Mouse (Mus musculus) CH12.LX (cell line): ENCODE data around the gene Gatm. TPM values are rescaled to one million over a fixed set of nuclear protein-coding genes. Genes with fewer than 3 reads are reported as not detected.
A peak's percentile ranks its signal among the peaks of the same experiment; 100 is the strongest.

ENCODE experiments used
- DNase-seq: peaks from one replicate; pipeline ENCODE4 v3.0.0-alpha.2; 2013; ENCODE audit errors: extremely low read depth
- H3K27ac ChIP-seq: 2 replicates; pipeline ENCODE4 v1.5.1; 2012; ENCODE audit warnings: low read depth, mild to moderate bottlenecking, control low read depth, moderate library complexity; ENCODE audit not compliant: insufficient read depth
- H3K27me3 ChIP-seq: replicated peaks from 2 replicates; pipeline ENCODE3; 2012; ENCODE audit warnings: inconsistent platforms
- H3K36me3 ChIP-seq, 2 experiments: replicated peaks in 1 of 2; 2 replicates each; pipeline versions ENCODE3 to v1.6.1; 2012; ENCODE audit warnings: inconsistent platforms in 1 of 2, low read length in 1 of 2, mild to moderate bottlenecking in 1 of 2, mixed read lengths in 1 of 2, moderate library complexity in 1 of 2; ENCODE audit not compliant: control insufficient read depth in 1 of 2, insufficient read depth in 1 of 2
- H3K4me1 ChIP-seq, 2 experiments: 2 replicates each; pipeline ENCODE4 v1.6.1; 2012; ENCODE audit warnings: inconsistent platforms in 1 of 2, moderate library complexity in 1 of 2; ENCODE audit not compliant: insufficient read depth in 2 of 2, control insufficient read depth in 1 of 2
- H3K4me2 ChIP-seq: 2 replicates; pipeline ENCODE4 v1.6.1; 2012; ENCODE audit warnings: low read depth, mild to moderate bottlenecking, control low read depth; ENCODE audit not compliant: poor library complexity, insufficient read depth, severe bottlenecking
- H3K4me3 ChIP-seq, 3 experiments: fragments of 150-350 bp in 1 of 3; sonication (generic) in 1 of 3; replicated peaks in 1 of 3; 2 replicates each; pipeline versions ENCODE3 to v1.5.1; 2011 to 2012; ENCODE audit warnings: low read depth in 2 of 3, low read length in 2 of 3, mild to moderate bottlenecking in 2 of 3, moderate library complexity in 2 of 3, control low read depth in 1 of 3, improper control_type of control experiment in 1 of 3, inconsistent platforms in 1 of 3, mixed read lengths in 1 of 3; ENCODE audit not compliant: poor library complexity in 1 of 3
- H3K79me2 ChIP-seq: replicated peaks from 2 replicates; pipeline ENCODE4 v1.6.1; 2012; ENCODE audit warnings: mild to moderate bottlenecking, moderate library complexity; ENCODE audit not compliant: control insufficient read depth, poor library complexity, insufficient read depth, severe bottlenecking; ENCODE audit errors: extremely low read depth
- H3K9ac ChIP-seq: 2 replicates; pipeline ENCODE4 v1.6.1; 2012; ENCODE audit warnings: low read depth, mild to moderate bottlenecking, control low read depth, moderate library complexity; ENCODE audit not compliant: insufficient read depth
- H3K9me3 ChIP-seq: replicated peaks from 2 replicates; pipeline ENCODE3; 2012; ENCODE audit warnings: low read length, inconsistent platforms, mixed read lengths
- CTCF ChIP-seq, 2 experiments: IDR thresholded peaks in 1 of 2; conservative IDR thresholded peaks in 1 of 2; 2 replicates each; pipeline ENCODE4 v1.5.1; 2011 to 2012; ENCODE audit warnings: low read depth in 2 of 2, low read length in 2 of 2, improper control_type of control experiment in 1 of 2, inconsistent platforms in 1 of 2, mild to moderate bottlenecking in 1 of 2, moderate library complexity in 1 of 2
- E2F4 ChIP-seq: IDR thresholded peaks from 2 replicates; pipeline ENCODE4 v1.6.1; 2011; ENCODE audit warnings: low read depth, low read length, improper control_type of control experiment; ENCODE audit not compliant: insufficient replicate concordance
- ETS1 ChIP-seq: conservative IDR thresholded peaks from 2 replicates; pipeline ENCODE4 v1.6.1; 2012; ENCODE audit warnings: low read depth, mild to moderate bottlenecking, inconsistent platforms, low read length, improper control_type of control experiment, moderate library complexity
- GABPA ChIP-seq: IDR thresholded peaks from 2 replicates; pipeline ENCODE4 v1.6.1; 2012; ENCODE audit warnings: low read depth, low read length, improper control_type of control experiment, inconsistent platforms; ENCODE audit not compliant: insufficient replicate concordance
- HCFC1 ChIP-seq: IDR thresholded peaks from 2 replicates; pipeline ENCODE4 v1.6.1; 2012; ENCODE audit warnings: low read depth, mild to moderate bottlenecking, inconsistent platforms, low read length, improper control_type of control experiment
- IRF4 ChIP-seq: IDR thresholded peaks from 2 replicates; pipeline ENCODE4 v1.6.1; 2014; ENCODE audit warnings: low read depth, mild to moderate bottlenecking, inconsistent platforms, low read length, improper control_type of control experiment
- JUND ChIP-seq: conservative IDR thresholded peaks from 2 replicates; pipeline ENCODE4 v1.6.1; 2011; ENCODE audit warnings: low read depth, low read length, improper control_type of control experiment
- KAT2A ChIP-seq: IDR thresholded peaks from 2 replicates; pipeline ENCODE4 v1.6.1; 2012; ENCODE audit warnings: low read length, improper control_type of control experiment, inconsistent platforms; ENCODE audit not compliant: insufficient replicate concordance
- MAFK ChIP-seq: IDR thresholded peaks from 2 replicates; pipeline ENCODE4 v1.6.1; 2011; ENCODE audit warnings: low read length, improper control_type of control experiment; ENCODE audit not compliant: insufficient replicate concordance
- MAX ChIP-seq: IDR thresholded peaks from 2 replicates; pipeline ENCODE4 v1.6.1; 2011; ENCODE audit warnings: low read length, improper control_type of control experiment
- MAZ ChIP-seq: IDR thresholded peaks from 2 replicates; pipeline ENCODE4 v1.6.1; 2012; ENCODE audit warnings: low read depth, mild to moderate bottlenecking, inconsistent platforms, low read length, improper control_type of control experiment, moderate library complexity
- MYC ChIP-seq: IDR thresholded peaks from 2 replicates; pipeline ENCODE4 v1.6.1; 2011; ENCODE audit warnings: low read depth, mild to moderate bottlenecking, improper control_type of control experiment, low read length
- NELFE ChIP-seq: IDR thresholded peaks from 2 replicates; pipeline ENCODE4 v1.6.1; 2011; ENCODE audit warnings: low read depth, low read length, improper control_type of control experiment
- NRF1 ChIP-seq: IDR thresholded peaks from 2 replicates; pipeline ENCODE4 v1.6.1; 2014; ENCODE audit warnings: low read depth, mild to moderate bottlenecking, inconsistent platforms, low read length, improper control_type of control experiment, moderate library complexity
- PAX5 ChIP-seq: IDR thresholded peaks from 2 replicates; pipeline ENCODE4 v1.6.1; 2012; ENCODE audit warnings: low read length, inconsistent platforms, mixed read lengths
- POLR2A ChIP-seq: IDR thresholded peaks from 2 replicates; pipeline ENCODE4 v1.6.1; 2011; ENCODE audit warnings: low read depth, mild to moderate bottlenecking, improper control_type of control experiment, low read length
- RAD21 ChIP-seq: IDR thresholded peaks from 2 replicates; pipeline ENCODE4 v1.6.1; 2011; ENCODE audit warnings: low read depth, mild to moderate bottlenecking, low read length, improper control_type of control experiment, moderate library complexity
- RCOR1 ChIP-seq: conservative IDR thresholded peaks from 2 replicates; pipeline ENCODE4 v1.6.1; 2012; ENCODE audit warnings: low read depth, mild to moderate bottlenecking, inconsistent platforms, low read length, improper control_type of control experiment
- SIN3A ChIP-seq: IDR thresholded peaks from 2 replicates; pipeline ENCODE4 v1.6.1; 2012; ENCODE audit warnings: low read length, improper control_type of control experiment, inconsistent platforms
- SMC3 ChIP-seq: IDR thresholded peaks from 2 replicates; pipeline ENCODE4 v1.6.1; 2011; ENCODE audit warnings: low read depth, low read length, improper control_type of control experiment
- TBP ChIP-seq: conservative IDR thresholded peaks from 2 replicates; pipeline ENCODE4 v1.6.1; 2011; ENCODE audit warnings: low read depth, low read length, improper control_type of control experiment
- TCF12 ChIP-seq: IDR thresholded peaks from 2 replicates; pipeline ENCODE4 v1.6.1; 2014; ENCODE audit warnings: low read depth, mild to moderate bottlenecking, inconsistent platforms, low read length, improper control_type of control experiment
- ZC3H11A ChIP-seq: IDR thresholded peaks from 2 replicates; pipeline ENCODE4 v1.6.1; 2012; ENCODE audit warnings: low read depth, mild to moderate bottlenecking, inconsistent platforms, low read length, improper control_type of control experiment
- ZKSCAN1 ChIP-seq: IDR thresholded peaks from 2 replicates; pipeline ENCODE4 v1.6.1; 2012; ENCODE audit warnings: low read depth, inconsistent platforms, low read length, improper control_type of control experiment, borderline replicate concordance
- ZMIZ1 ChIP-seq: IDR thresholded peaks from 2 replicates; pipeline ENCODE4 v1.6.1; 2012; ENCODE audit warnings: low read depth, mild to moderate bottlenecking, inconsistent platforms, low read length, improper control_type of control experiment
- ZNF384 ChIP-seq: IDR thresholded peaks from 2 replicates; pipeline ENCODE4 v1.6.1; 2012; ENCODE audit warnings: low read depth, low read length, improper control_type of control experiment, inconsistent platforms
- dilution Hi-C: fragments of 300-500 bp; cut with MboI; formaldehyde crosslinking; loops from 2 replicates; pipeline ENCODE4 v1.14.3; 2020; ENCODE audit warnings: low sequenced_read_pairs; ENCODE audit not compliant: extremely low pct_unique_long_range_greater_than_20kb, extremely low pct_ligation_motif_present
- in situ Hi-C: fragments of 300-500 bp; cut with MboI; formaldehyde crosslinking; loops from 3 replicates; pipeline ENCODE4 v1.14.3; 2019; ENCODE audit warnings: low sequenced_read_pairs, low pct_ligation_motif_present, low pct_unique_long_range_greater_than_20kb, mixed read lengths
- polyA plus RNA-seq: library from polyadenylated mRNA; unstranded; fragments of >175 nt; gene quantifications from 2 replicates; pipeline ENCODE4 v1.2.1, GENCODE M21; 2012; ENCODE audit warnings: low read depth; ENCODE audit not compliant: insufficient read length
- total RNA-seq, 2 experiments: library from RNA; depleted of rRNA; stranded (reverse); fragments of 300-350 nt in 1 of 2; fragments of >200 nt in 1 of 2; gene quantifications; 2 replicates each; pipeline ENCODE4 v1.2.3; 2012 to 2014

The Gatm gene
- total and polyA plus RNA-seq, 3 experiments, result 13.0 to 46.0 (median 23.3) TPM

- no peaks in the 10 kb centered on the region for H3K9me3 ChIP-seq
- no peak overlapping the region for H3K4me2 ChIP-seq
- no peak overlapping the region for H3K4me3 ChIP-seq
- TF ChIP-seq TBP (no peak), ZMIZ1 (no peak), GABPA (no peak), IRF4 (peak; percentile 33; the same call in 1 of the 2 replicates), MAFK (no peak), ETS1 (no peak), MAZ (no peak), JUND (peak; percentile 35; the same call in 1 of the 2 replicates), MAX (no peak), POLR2A (no peak), MYC (0 out of 2 replicates have a peak, but pooled peaks have one; percentile 13), CTCF (conservative IDR thresholded peaks at IDR 0.05 in 1 of 2, IDR thresholded peaks at IDR 0.05 in 1 of 2; ENCODE audit: low read depth in 2 of 2, low read length in 2 of 2) (peak; percentile 27 to 92; a peak in 3 of 4 replicates), RAD21 (peak; percentile 80), TCF12 (no peak), E2F4 (0 out of 2 replicates have a peak, but pooled peaks have one; percentile 53), SMC3 (peak; percentile 98), NELFE (peak; percentile 35; the same call in 1 of the 2 replicates), HCFC1 (peak; percentile 18; the same call in 1 of the 2 replicates), KAT2A (no peak), SIN3A (no peak), ZC3H11A (peak; percentile 78), ZNF384 (peak; percentile 40; the same call in 1 of the 2 replicates)
- TF ChIP-seq, all 38 proteins: peak for 11
- Histone ChIP-seq H3K4me1 (peaks cover 0 to 24% of the 10 kb centered on the region in 2 experiments; a peak in 3 of 4 replicates), H3K27ac (no peak overlapping the region), H3K79me2 (no peaks in the 10 kb centered on the region), H3K27me3 (no peaks in the 10 kb centered on the region), H3K9ac (no peak overlapping the region; the same call in 1 of the 2 replicates), H3K36me3 (no peaks in the 10 kb centered on the region)
- dilution Hi-C loops (no loop called here), in situ Hi-C loops (no loop called here)
- DNase-seq, result peak; percentile 66
Observed at GRCm38 (mm10) chr2:122569439-122569838, 41.7 kb downstream of the Gatm start.

GRCm38 (mm10) chr2:122562251-122562650 lies 48.9 kb downstream of the Gatm start:
- no peaks in the 10 kb centered on the region for H3K79me2 ChIP-seq
- H3K9me3 ChIP-seq, result no peaks in the 10 kb centered on the region
- H3K4me3 ChIP-seq, result no peak overlapping the region
- in situ Hi-C loops (no loop called here), dilution Hi-C loops (no loop called here)
- H3K36me3 ChIP-seq, result no peaks in the 10 kb centered on the region
- no peaks in the 10 kb centered on the region for H3K4me1 ChIP-seq
- TF ChIP-seq E2F4 (no peak), MYC (no peak), SMC3 (no peak), TCF12 (no peak), PAX5 (no peak), RCOR1 (no peak), ZNF384 (no peak), SIN3A (no peak), GABPA (no peak), ZKSCAN1 (no peak), ZMIZ1 (no peak), NRF1 (no peak)
- H3K9ac ChIP-seq, result no peak overlapping the region
- no peak for DNase-seq
- no peaks in the 10 kb centered on the region for H3K27me3 ChIP-seq
- no peak overlapping the region for H3K4me2 ChIP-seq
- H3K27ac ChIP-seq, result no peak overlapping the region
